Mouse (Mus musculus): ENCODE measurements around the gene Kmt5c. TPM values are rescaled to one million over a fixed set of nuclear protein-coding genes. Genes with fewer than 3 reads are reported as not detected.

Kmt5c gene
- polyA plus RNA-seq, 1 experiment: 20.0 TPM

GRCm38 (mm10) chr7:4739041-4739543 is 823 bp upstream of the Kmt5c start:
- H3K4me3 ChIP-seq (ENCODE audit: insufficient read depth, low read depth, low read length): peak overlapping the region; percentile 45
- H3K4me1 ChIP-seq (ENCODE audit: control insufficient read depth, insufficient read depth, insufficient read length, low read length): peaks cover 2% of the 10 kb centered on the region
- peak overlapping the region; percentile 41 for H3K27ac ChIP-seq (replicated peaks; ENCODE audit: low read depth, low read length)

- Histone ChIP-seq H3K27ac (replicated peaks; ENCODE audit: low read depth, low read length) (peak overlapping the region; percentile 82), H3K4me3 (ENCODE audit: insufficient read depth, low read depth, low read length) (peak overlapping the region; percentile 79), H3K4me1 (ENCODE audit: control insufficient read depth, insufficient read depth, insufficient read length, low read length) (peaks cover 2% of the 10 kb centered on the region)
Observed at GRCm38 (mm10) chr7:4740309-4740727, 403 bp downstream of the Kmt5c start.

- Histone ChIP-seq H3K27ac (replicated peaks; ENCODE audit: low read depth, low read length) (peak overlapping the region; percentile 82), H3K4me1 (ENCODE audit: control insufficient read depth, insufficient read depth, insufficient read length, low read length) (peaks cover 2% of the 10 kb centered on the region; the same call in 1 of the 2 replicates), H3K4me3 (ENCODE audit: insufficient read depth, low read depth, low read length) (peak overlapping the region; percentile 79)
Observed at GRCm38 (mm10) chr7:4741151-4741550, 1.2 kb downstream of the Kmt5c start.

GRCm38 (mm10) chr7:4741672-4742481 is 2.0 kb downstream of the Kmt5c start:
- H3K4me3 ChIP-seq (ENCODE audit: insufficient read depth, low read depth, low read length): peak overlapping the region; percentile 79
- peak overlapping the region; percentile 82 for H3K27ac ChIP-seq (replicated peaks; ENCODE audit: low read depth, low read length)
- peaks cover 2% of the 10 kb centered on the region; the same call in 1 of the 2 replicates for H3K4me1 ChIP-seq (ENCODE audit: control insufficient read depth, insufficient read depth, insufficient read length, low read length)

GRCm38 (mm10) chr7:4742482-4742819 is 2.5 kb downstream of the Kmt5c start:
- Histone ChIP-seq H3K4me1 (ENCODE audit: control insufficient read depth, insufficient read depth, insufficient read length, low read length) (peaks cover 2% of the 10 kb centered on the region; the same call in 1 of the 2 replicates), H3K27ac (replicated peaks; ENCODE audit: low read depth, low read length) (no peak overlapping the region), H3K4me3 (ENCODE audit: insufficient read depth, low read depth, low read length) (no peak overlapping the region)

GRCm38 (mm10) chr7:4743354-4743753 is 3.4 kb downstream of the Kmt5c start:
- H3K4me3 ChIP-seq (ENCODE audit: insufficient read depth, low read depth, low read length): no peak overlapping the region
- H3K27ac ChIP-seq (replicated peaks; ENCODE audit: low read depth, low read length): no peak overlapping the region
- H3K4me1 ChIP-seq (ENCODE audit: control insufficient read depth, insufficient read depth, insufficient read length, low read length): peaks cover 2% of the 10 kb centered on the region; the same call in 1 of the 2 replicates

- no peak overlapping the region for H3K27ac ChIP-seq (replicated peaks; ENCODE audit: low read depth, low read length)
- no peak overlapping the region for H3K4me3 ChIP-seq (ENCODE audit: insufficient read depth, low read depth, low read length)
- H3K4me1 ChIP-seq (ENCODE audit: control insufficient read depth, insufficient read depth, insufficient read length, low read length): no peaks in the 10 kb centered on the region; the same call in 1 of the 2 replicates
Observed at GRCm38 (mm10) chr7:4744886-4745285, 5.0 kb downstream of the Kmt5c start.

GRCm38 (mm10) chr7:4746326-4746980 is 6.5 kb downstream of the Kmt5c start:
- Histone ChIP-seq H3K27ac (replicated peaks; ENCODE audit: low read depth, low read length) (no peak overlapping the region), H3K4me3 (ENCODE audit: insufficient read depth, low read depth, low read length) (no peak overlapping the region), H3K4me1 (ENCODE audit: control insufficient read depth, insufficient read depth, insufficient read length, low read length) (no peaks in the 10 kb centered on the region; the same call in 1 of the 2 replicates)

- Histone ChIP-seq H3K27ac (replicated peaks; ENCODE audit: low read depth, low read length) (no peak overlapping the region), H3K4me1 (ENCODE audit: control insufficient read depth, insufficient read depth, insufficient read length, low read length) (peaks cover 6% of the 10 kb centered on the region; the same call in 1 of the 2 replicates), H3K4me3 (ENCODE audit: insufficient read depth, low read depth, low read length) (no peak overlapping the region)
Observed at GRCm38 (mm10) chr7:4747156-4747899, 7.4 kb downstream of the Kmt5c start.

- no peak overlapping the region for H3K4me3 ChIP-seq (ENCODE audit: insufficient read depth, low read depth, low read length)
- H3K27ac ChIP-seq (replicated peaks; ENCODE audit: low read depth, low read length): no peak overlapping the region
- H3K4me1 ChIP-seq (ENCODE audit: control insufficient read depth, insufficient read depth, insufficient read length, low read length): peaks cover 6% of the 10 kb centered on the region; the same call in 1 of the 2 replicates
Observed at GRCm38 (mm10) chr7:4748321-4748720, 8.4 kb downstream of the Kmt5c start.

- H3K27ac ChIP-seq (replicated peaks; ENCODE audit: low read depth, low read length): no peak overlapping the region
- peaks cover 6% of the 10 kb centered on the region; the same call in 1 of the 2 replicates for H3K4me1 ChIP-seq (ENCODE audit: control insufficient read depth, insufficient read depth, insufficient read length, low read length)
- H3K4me3 ChIP-seq (ENCODE audit: insufficient read depth, low read depth, low read length): no peak overlapping the region
Observed at GRCm38 (mm10) chr7:4749169-4749568, 9.3 kb downstream of the Kmt5c start.

GRCm38 (mm10) chr7:4751971-4752820 is 12.3 kb downstream of the Kmt5c start:
- H3K4me1 ChIP-seq (ENCODE audit: control insufficient read depth, insufficient read depth, insufficient read length, low read length): peaks cover 6% of the 10 kb centered on the region; the same call in 1 of the 2 replicates
- H3K27ac ChIP-seq (replicated peaks; ENCODE audit: low read depth, low read length): no peak overlapping the region
- peak overlapping the region; percentile 47 for H3K4me3 ChIP-seq (ENCODE audit: insufficient read depth, low read depth, low read length)

GRCm38 (mm10) chr7:4752821-4753570 is 13.1 kb downstream of the Kmt5c start, which contains the start of gene Cox6b2:
Gene Cox6b2, minus strand, starts transcription at chr7:4753094.
- Histone ChIP-seq H3K4me3 (ENCODE audit: insufficient read depth, low read depth, low read length) (peak within 1 kb of the TSS; percentile 47), H3K27ac (replicated peaks; ENCODE audit: low read depth, low read length) (no peak within 1 kb of the TSS), H3K4me1 (ENCODE audit: control insufficient read depth, insufficient read depth, insufficient read length, low read length) (peaks cover 6% of the 10 kb centered on the region; the same call in 1 of the 2 replicates)

Measured in brown adipose tissue, adult 24 weeks (tissue).